Mouse (Mus musculus) cerebellum, adult 11-12 months (tissue): ENCODE measurements around the gene 1700123K08Rik.
"Not testable (repeated sequence)": the region's sequence is repeated elsewhere in the genome, so short reads cannot be mapped to it uniquely, and the experiment has no call there.

Experiments
- DNase-seq: peaks from one replicate; pipeline ENCODE4 v3.0.0; 2022

1700123K08Rik gene

DNA sequence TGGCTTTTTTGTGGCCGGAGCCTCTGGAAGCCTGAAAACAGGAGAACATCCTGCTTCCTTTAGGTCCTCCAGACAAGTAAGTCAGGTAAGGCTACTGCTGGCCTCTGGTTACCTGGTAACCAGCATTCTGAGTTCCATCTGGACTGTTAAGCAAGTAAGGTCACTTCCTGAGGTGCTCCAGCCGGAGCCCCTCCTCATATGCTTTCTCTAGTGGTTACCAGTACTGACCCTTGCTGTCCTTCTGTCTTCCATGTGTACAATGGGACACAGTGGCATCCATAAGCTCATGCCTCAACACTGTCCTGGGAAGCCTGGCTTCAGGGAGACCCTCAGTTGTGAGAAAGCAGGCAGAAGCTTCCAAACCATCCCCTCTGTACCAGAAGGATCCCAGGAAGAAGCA lies at the start of gene 1700123K08Rik:
1700123K08Rik (minus strand) TSS at position 101 of the 400 bp plus-strand sequence.
- not testable (repeated sequence) for DNase-seq

DNA sequence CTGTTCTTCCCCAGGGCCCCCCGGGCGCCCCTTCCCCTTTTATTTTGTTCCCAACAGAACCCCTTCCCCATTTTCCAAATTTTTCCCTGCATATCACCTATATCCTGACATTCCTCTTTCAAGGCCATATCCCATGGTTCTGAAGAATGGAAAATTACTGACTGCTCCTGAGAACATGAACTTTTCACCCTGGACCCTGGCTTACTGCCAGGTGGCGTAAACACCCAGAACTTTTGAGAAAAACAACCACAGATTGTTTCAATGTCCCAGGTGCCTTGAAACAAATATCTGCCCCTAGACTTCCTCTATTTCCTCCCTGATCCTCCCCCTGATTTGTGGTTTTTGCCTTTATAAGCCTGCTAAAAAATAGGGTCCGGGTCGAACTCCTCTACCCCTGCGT lies 22.9 kb upstream of the 1700123K08Rik start:
- DNase-seq = no peak

DNA sequence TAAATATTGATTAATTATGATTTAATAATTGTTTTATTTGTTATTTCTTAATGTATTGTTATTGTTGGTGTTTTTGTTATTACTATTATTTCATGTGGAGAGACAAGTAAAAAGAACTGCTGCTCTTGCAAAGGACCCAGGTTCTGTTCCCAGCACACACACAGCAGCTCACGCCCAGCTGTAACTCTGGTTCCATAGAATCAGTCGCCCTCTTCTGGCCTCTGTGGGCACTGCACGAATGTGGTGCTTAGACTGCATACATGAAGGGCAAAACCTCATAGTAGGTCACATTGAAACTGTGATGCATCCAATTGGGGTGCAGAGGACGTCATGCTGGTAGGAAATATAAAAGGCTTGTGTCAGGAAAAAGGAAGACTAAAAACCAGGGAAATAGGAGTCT lies 7.1 kb upstream of the 1700123K08Rik start:
- DNase-seq = no peak

DNA sequence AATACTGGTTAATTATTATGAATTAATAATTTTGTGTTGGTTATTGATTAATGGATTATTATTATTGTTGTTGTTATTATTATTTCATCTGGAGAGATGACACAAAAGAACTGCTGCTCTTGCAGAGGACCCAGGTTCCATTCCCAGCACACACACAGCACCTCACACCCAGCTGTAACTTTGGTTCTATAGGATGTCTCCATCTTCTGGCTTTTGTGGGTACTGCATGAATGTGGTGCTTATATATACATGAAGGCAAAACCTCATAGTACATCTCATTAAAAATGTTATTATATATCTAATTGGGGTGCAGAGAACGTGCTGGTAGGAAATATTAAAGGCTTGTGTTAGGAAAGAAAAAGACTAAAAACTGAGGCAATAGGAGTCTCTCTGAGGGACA lies 11.8 kb downstream of the 1700123K08Rik start:
- no peak for DNase-seq

DNA sequence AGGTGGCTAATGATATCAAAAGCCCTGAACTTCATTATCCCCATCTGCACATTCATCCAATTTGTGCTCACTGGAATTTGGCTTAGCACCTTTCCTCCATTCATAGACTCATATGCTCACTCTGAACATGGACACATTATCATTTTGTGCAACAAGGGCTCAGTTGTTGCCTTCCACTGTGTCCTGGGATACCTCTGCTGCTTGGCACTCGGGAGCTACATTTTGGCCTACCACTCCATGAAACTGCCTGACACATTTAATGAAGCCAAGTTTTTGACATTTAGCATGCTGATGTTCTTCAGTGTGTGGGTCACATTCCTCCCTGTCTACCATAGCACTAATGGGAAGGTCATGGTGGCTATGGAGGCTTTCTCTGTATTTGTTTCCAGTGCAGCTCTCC lies 32.0 kb downstream of the 1700123K08Rik start:
- DNase-seq = no peak
